Mouse (Mus musculus) E14TG2a.4 (cell line): ENCODE results near the gene Olfr1223.

ENCODE experiments used
- CTCF ChIP-seq: conservative IDR thresholded peaks from 2 replicates; pipeline ENCODE4 v1.5.1; 2014; ENCODE audit warnings: low read length
- POU5F1 ChIP-seq: IDR thresholded peaks from 2 replicates; pipeline ENCODE4 v1.6.1; 2014; ENCODE audit warnings: low read length, borderline replicate concordance

DNA sequence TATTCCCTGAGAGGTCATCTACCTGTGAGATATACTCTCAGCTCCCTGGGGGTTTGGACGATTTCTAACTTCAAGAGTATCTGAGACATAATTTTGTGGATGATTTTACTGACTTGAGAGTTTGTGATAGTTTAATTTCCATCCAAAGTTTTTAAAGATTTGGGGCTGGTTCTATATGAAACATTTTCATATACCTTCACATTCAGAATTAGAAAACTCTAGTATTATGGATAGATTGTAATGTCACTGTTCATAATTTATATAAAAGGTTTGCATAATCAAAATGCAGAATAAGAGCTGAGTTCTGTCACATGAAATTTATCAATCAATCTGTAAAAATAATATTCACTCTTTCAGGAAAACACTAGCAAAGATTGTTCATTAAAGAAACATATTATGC, at the start of gene Olfr1223:
- TF ChIP-seq CTCF (no peak), POU5F1 (no peak)
